Mouse (Mus musculus) cerebellum, adult 2 months (tissue): ENCODE data around the gene Trpc5. TPM values are rescaled to one million over a fixed set of nuclear protein-coding genes. Genes with fewer than 3 reads are reported as not detected.

Source experiments
- DNase-seq, 2 experiments: peaks; one replicate each; pipeline ENCODE4 v3.0.0; 2021
- H3K27ac ChIP-seq: fragments of 200-500 bp; 2 replicates; pipeline ENCODE4 v1.5.1; 2012; ENCODE audit warnings: low read length, control low read depth, inconsistent platforms; ENCODE audit not compliant: insufficient read depth
- H3K27me3 ChIP-seq: fragments of 200-500 bp; 2 replicates; pipeline ENCODE4 v1.6.1; 2012; ENCODE audit warnings: inconsistent platforms, mild to moderate bottlenecking, low read length, moderate library complexity; ENCODE audit not compliant: control insufficient read depth, insufficient read depth
- H3K4me1 ChIP-seq: fragments of 200-500 bp; 2 replicates; pipeline ENCODE4 v1.6.1; 2011; ENCODE audit warnings: low read length; ENCODE audit not compliant: control insufficient read depth, insufficient read depth
- H3K4me3 ChIP-seq: fragments of 200-500 bp; replicated peaks from 2 replicates; pipeline ENCODE3; 2011; ENCODE audit warnings: mild to moderate bottlenecking, low read depth, low read length, control low read depth; ENCODE audit not compliant: insufficient read depth
- CTCF ChIP-seq: fragments of 200-500 bp; IDR thresholded peaks from 2 replicates; pipeline ENCODE4 v1.5.1; 2011; ENCODE audit warnings: low read depth, mild to moderate bottlenecking, control low read depth, low read length, moderate library complexity, borderline replicate concordance; ENCODE audit not compliant: insufficient read depth
- POLR2A ChIP-seq: fragments of 200-500 bp; IDR thresholded peaks from 2 replicates; pipeline ENCODE4 v1.6.1; 2011; ENCODE audit warnings: low read length, control low read depth, borderline replicate concordance; ENCODE audit not compliant: insufficient read depth
- WGBS: fragments of 180-500 bp; shearing (Covaris S2); methylation state at CpG from one replicate; pipeline ENCODE4 v1.1.7; 2018; 5-methylcytosine and 5-hydroxymethylcytosine counted together
- polyA plus RNA-seq: library from polyadenylated mRNA; depleted of rRNA; stranded (reverse); fragments of >200 nt; gene quantifications from 2 replicates; pipeline ENCODE4 v1.2.3, GENCODE M21; 2012; rRNA removed

The Trpc5 gene
- polyA plus RNA-seq: 3.2 TPM in 2 replicates

DNA sequence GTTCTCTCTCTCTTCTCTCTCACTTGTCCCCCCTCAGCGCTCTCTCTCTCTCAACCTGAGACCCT, at the start of gene Trpc5:
Gene Trpc5, minus strand, starts transcription at position 39 of the 65 bp plus-strand sequence.
- peak within 1 kb of the TSS; percentile 61 for H3K4me3 ChIP-seq
- no peaks in the 10 kb centered on the region; the same call in 1 of the 2 replicates for H3K27me3 ChIP-seq
- 0% methylated on average over 1 of the region's 1 CpGs for WGBS
- no peaks in the 10 kb centered on the region for H3K4me1 ChIP-seq
- no peak within 1 kb of the TSS for H3K27ac ChIP-seq
- no peak for DNase-seq
- no peak for TF ChIP-seq POLR2A
- TF ChIP-seq CTCF: no peak

DNA sequence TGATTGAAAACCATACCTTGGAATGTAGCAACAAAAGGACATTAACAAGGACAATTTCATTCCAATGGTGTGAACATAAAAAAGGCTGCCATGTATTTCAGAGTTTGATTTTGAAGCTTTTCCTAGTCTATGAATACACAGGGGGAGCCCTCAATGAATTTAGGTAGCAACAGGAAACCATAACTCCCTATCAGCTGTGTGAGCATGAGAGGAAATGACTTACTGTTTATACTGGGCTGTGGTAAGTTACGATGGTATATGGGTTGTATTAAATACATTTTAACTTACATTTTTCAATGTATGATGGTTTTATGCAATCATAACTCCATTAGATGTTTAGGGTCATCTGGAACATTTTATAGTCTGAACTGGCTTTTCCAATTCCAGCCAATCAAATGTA, 28.4 kb upstream of the Trpc5 start:
- Histone ChIP-seq H3K4me1 (no peaks in the 10 kb centered on the region), H3K4me3 (no peak overlapping the region), H3K27me3 (no peaks in the 10 kb centered on the region), H3K27ac (no peak overlapping the region)
- WGBS: 100% methylated on average over 1 of the region's 1 CpGs
- no peak for DNase-seq
- TF ChIP-seq POLR2A (no peak), CTCF (no peak)

DNA sequence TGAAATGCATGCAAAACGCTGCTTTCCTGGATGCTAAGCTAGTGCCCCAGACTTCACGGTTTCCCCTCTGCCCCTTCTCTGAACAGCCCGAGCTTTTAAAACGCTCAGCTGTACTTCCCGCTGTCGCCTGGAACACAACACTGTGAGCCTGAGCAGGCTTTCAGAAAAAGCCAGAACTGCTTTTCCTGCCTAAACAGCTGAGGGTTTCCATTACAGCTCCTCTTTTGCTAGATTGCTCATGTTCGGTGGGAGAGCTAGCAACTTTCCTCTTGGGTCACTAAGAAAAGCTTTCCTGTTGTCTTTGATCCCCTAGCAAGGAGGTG, 1.8 kb upstream of the Trpc5 start:
- peak overlapping the region; percentile 61 for H3K4me3 ChIP-seq
- H3K4me1 ChIP-seq: no peaks in the 10 kb centered on the region
- H3K27ac ChIP-seq: no peak overlapping the region
- 13% methylated on average over 7 of the region's 7 CpGs for WGBS
- no peaks in the 10 kb centered on the region; the same call in 1 of the 2 replicates for H3K27me3 ChIP-seq
- DNase-seq: peak in 1 of 2 experiments; percentile 8
- TF ChIP-seq CTCF (no peak), POLR2A (no peak)

GRCm38 (mm10) chrX:144689119-144689858, 1.3 kb upstream of the Trpc5 start:
- DNase-seq: peak; percentile 6 to 11
- Histone ChIP-seq H3K27ac (no peak overlapping the region), H3K4me3 (peak overlapping the region; percentile 61), H3K4me1 (no peaks in the 10 kb centered on the region), H3K27me3 (no peaks in the 10 kb centered on the region; the same call in 1 of the 2 replicates)
- WGBS: 5% methylated on average over 21 of the region's 21 CpGs
- TF ChIP-seq CTCF: no peak
- TF ChIP-seq POLR2A: no peak

DNA sequence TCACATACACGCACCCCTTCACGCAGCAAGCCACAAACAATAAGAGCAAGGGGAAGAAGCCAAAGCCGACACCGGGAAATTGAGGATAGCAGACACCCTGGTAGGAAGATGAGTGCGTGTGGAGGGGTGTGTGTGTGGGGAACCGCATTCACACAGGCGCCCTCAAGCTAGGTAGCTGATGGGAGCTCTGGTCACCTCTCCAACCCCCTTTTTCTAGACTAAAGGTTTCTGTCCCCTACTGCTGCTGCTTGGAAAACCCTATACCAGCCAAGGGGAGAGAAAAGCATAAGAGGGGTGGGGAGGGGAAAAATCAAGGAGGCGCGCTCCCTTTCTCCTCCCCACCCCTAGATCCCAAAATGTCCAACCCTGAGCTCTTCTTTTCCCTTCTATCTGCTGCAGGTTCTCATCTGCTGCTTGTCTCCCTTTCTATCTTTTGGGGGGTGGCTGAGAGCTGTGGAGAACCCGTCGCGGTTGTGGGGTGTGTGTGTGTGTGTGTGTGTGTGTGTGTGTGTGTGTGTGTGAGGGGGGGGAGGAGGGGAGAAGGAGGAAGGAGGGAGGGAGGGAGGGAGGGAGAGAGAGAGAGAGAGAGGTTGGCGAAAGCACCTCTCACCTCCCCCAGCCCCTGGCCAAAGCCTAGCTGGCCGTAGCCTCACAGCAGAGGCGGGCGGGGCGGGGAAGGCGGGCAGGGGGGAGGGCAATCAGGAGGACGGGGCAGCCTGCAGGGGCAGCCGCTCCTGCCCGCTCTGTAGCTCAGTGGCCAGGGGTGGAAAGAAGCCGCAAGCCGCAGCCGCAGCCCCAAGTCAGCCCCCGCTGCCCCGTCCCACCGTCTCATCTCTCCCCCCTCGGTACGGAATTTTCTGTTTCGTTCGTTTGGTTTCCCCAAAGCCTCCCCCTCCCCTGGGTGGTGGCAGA, 483 bp upstream of the Trpc5 start, which contains the start of gene Rtl4:
Gene Rtl4, plus strand, starts transcription at position 701 of the 912 bp plus-strand sequence.
- Histone ChIP-seq H3K27me3 (no peaks in the 10 kb centered on the region; the same call in 1 of the 2 replicates), H3K4me3 (peak within 1 kb of the TSS; percentile 61), H3K27ac (no peak within 1 kb of the TSS), H3K4me1 (no peaks in the 10 kb centered on the region)
- DNase-seq: peak; percentile 6 to 9
- TF ChIP-seq CTCF: no peak
- TF ChIP-seq POLR2A: no peak
- 5% methylated on average over 22 of the region's 31 CpGs for WGBS

- TF ChIP-seq POLR2A (no peak), CTCF (no peak)
- DNase-seq: peak in 1 of 2 experiments; percentile 10
- H3K27me3 ChIP-seq: no peaks in the 10 kb centered on the region; the same call in 1 of the 2 replicates
- no peak overlapping the region for H3K27ac ChIP-seq
- 15% methylated on average over 20 of the region's 20 CpGs for WGBS
- peak overlapping the region; percentile 48 for H3K4me3 ChIP-seq
- H3K4me1 ChIP-seq: no peaks in the 10 kb centered on the region
Measured at GRCm38 (mm10) chrX:144687742-144688141, 238 bp downstream of the Trpc5 start.

GRCm38 (mm10) chrX:144652196-144652595, 35.8 kb downstream of the Trpc5 start:
- Histone ChIP-seq H3K4me3 (no peak overlapping the region), H3K27me3 (no peaks in the 10 kb centered on the region), H3K4me1 (no peaks in the 10 kb centered on the region), H3K27ac (no peak overlapping the region)
- 81% methylated on average over 2 of the region's 2 CpGs for WGBS
- no peak for DNase-seq
- TF ChIP-seq POLR2A: no peak
- no peak for TF ChIP-seq CTCF

GRCm38 (mm10) chrX:144645394-144645793, 42.6 kb downstream of the Trpc5 start:
- Histone ChIP-seq H3K27ac (no peak overlapping the region), H3K4me3 (no peak overlapping the region), H3K27me3 (no peaks in the 10 kb centered on the region), H3K4me1 (no peaks in the 10 kb centered on the region)
- no peak; the same call in 1 of the 2 replicates for TF ChIP-seq CTCF
- DNase-seq: no peak
- WGBS: 34% methylated on average over 1 of the region's 1 CpGs
